Mouse (Mus musculus): ENCODE results near the gene Slc22a23. TPM values are rescaled to one million over a fixed set of nuclear protein-coding genes. Genes with fewer than 3 reads are reported as not detected.

The Slc22a23 gene
- polyA plus RNA-seq, 2 experiments: 9.3 to 21.4 TPM

DNA sequence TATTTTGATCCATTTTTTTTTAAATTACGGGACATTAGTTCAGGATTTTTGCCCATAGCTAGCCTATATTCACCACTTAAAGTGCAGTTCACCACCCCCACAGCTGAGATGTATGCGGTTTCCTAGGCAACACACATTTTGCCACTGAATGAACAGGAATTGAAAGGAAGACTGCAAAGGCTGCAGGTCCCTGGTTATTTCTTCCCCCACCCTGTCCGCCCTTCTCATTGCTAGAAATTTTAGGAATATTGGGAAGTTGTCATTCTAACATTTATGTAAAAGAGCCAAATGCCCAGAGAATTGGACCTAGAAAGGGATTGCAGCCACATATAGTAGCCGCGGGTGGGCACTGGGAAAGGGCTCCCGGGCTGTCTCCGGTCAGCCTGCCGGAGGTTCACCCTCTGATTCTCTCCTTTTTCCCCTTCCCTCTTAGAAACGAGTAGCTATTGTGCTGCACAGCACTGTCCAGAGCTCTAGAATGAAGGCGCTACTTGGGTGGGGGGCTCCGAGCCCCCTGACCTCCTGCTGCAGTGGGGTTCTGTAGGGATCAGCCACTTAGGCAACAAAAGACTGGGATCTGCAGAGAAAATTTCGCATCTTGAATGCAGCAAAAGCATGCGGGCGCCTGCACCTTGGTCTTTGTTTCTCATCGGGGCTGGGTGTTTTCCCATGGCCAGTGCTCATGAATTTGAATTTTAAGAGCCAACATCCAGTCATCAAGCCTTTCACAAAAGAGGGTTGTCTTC is 211.5 kb downstream of the Slc22a23 start:
- Histone ChIP-seq H3K36me3 (replicated peaks; ENCODE audit: control insufficient read depth, insufficient read depth, low read depth) (no peaks in the 10 kb centered on the region), H3K4me2 (ENCODE audit: low read depth) (no peak overlapping the region), H3K27me3 (ENCODE audit: control insufficient read depth, insufficient read depth, low read length) (peaks cover 55% of the 10 kb centered on the region), H3K27ac (no peak overlapping the region), H3K4me1 (replicated peaks; ENCODE audit: control insufficient read depth in 2 of 2, insufficient read depth in 2 of 2, low read length in 1 of 2) (peaks cover 0 to 12% of the 10 kb centered on the region in 2 experiments; a peak in 2 of 4 replicates), H3K9ac (replicated peaks) (no peak overlapping the region), H3K9me3 (ENCODE audit: control insufficient read depth, low read length) (no peaks in the 10 kb centered on the region), H3K4me3 (ENCODE audit: insufficient read depth in 1 of 2, low read depth in 2 of 2, low read length in 2 of 2) (no peak overlapping the region)
- ATAC-seq (ENCODE audit: insufficient read depth) (no peak), DNase-seq (ENCODE audit: low read depth in 3 of 3, low spot score in 3 of 3) (no peak)
- no peak for TF ChIP-seq CTCF (IDR thresholded peaks at IDR 0.05; ENCODE audit: low read depth)
- TF ChIP-seq EP300 (IDR thresholded peaks at IDR 0.05; ENCODE audit: low read depth): no peak
- 13% methylated on average over 15 of the region's 15 CpGs for WGBS (ENCODE audit: insufficient replicate concordance)

DNA sequence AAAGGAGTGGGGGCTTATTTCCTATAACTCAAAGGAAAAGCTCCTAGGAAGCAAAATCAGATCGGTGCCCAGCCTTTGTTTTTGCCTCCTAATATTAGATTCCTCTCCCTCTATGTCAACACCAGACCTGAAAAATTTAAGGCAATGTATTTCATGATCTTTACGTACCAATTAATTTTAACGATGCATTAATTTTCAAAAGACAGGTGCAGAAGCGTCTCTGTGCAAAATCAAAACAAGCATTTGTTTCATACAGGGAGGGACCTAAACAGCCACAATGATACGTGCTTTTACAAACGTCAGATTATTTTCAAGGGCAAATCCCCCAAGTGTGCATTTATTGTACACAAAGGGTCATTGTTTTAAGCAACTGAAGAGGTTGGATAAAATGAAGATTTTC is 212.1 kb downstream of the Slc22a23 start:
- TF ChIP-seq EP300 (IDR thresholded peaks at IDR 0.05; ENCODE audit: low read depth) (no peak), CTCF (IDR thresholded peaks at IDR 0.05; ENCODE audit: low read depth) (no peak)
- peaks cover 55% of the 10 kb centered on the region for H3K27me3 ChIP-seq (ENCODE audit: control insufficient read depth, insufficient read depth, low read length)
- ATAC-seq (ENCODE audit: insufficient read depth): no peak
- H3K9ac ChIP-seq (replicated peaks): no peak overlapping the region
- H3K27ac ChIP-seq: no peak overlapping the region
- 22% methylated on average over 6 of the region's 6 CpGs for WGBS (ENCODE audit: insufficient replicate concordance)
- DNase-seq (ENCODE audit: low read depth in 3 of 3, low spot score in 3 of 3): no peak
- no peak overlapping the region for H3K4me3 ChIP-seq (ENCODE audit: insufficient read depth in 1 of 2, low read depth in 2 of 2, low read length in 2 of 2)
- no peak overlapping the region for H3K4me2 ChIP-seq (ENCODE audit: low read depth)
- no peaks in the 10 kb centered on the region for H3K9me3 ChIP-seq (ENCODE audit: control insufficient read depth, low read length)
- no peaks in the 10 kb centered on the region for H3K36me3 ChIP-seq (replicated peaks; ENCODE audit: control insufficient read depth, insufficient read depth, low read depth)
- peaks cover 0 to 12% of the 10 kb centered on the region in 2 experiments; a peak in 2 of 4 replicates for H3K4me1 ChIP-seq (replicated peaks; ENCODE audit: control insufficient read depth in 2 of 2, insufficient read depth in 2 of 2, low read length in 1 of 2)

DNA sequence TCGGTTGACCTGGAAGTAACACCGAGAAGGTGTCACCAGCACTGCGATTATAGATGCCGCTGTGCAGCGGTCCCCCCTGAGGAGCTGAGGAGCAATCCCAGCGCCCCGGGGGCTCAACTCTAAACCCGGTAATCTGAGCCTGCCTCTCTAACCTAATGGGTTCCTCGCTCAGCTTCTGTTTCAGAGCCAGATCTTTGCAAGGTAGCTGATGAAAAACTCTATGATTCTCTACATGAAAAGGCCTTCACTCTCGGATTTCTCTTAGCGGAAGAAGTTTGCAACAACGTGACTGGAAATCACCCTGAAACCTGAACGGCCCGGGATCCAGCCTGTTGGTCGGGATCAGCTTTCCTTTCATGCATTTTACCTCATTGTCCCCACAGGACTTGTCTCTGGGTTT is 212.7 kb downstream of the Slc22a23 start:
- Histone ChIP-seq H3K9me3 (ENCODE audit: control insufficient read depth, low read length) (no peaks in the 10 kb centered on the region), H3K36me3 (replicated peaks; ENCODE audit: control insufficient read depth, insufficient read depth, low read depth) (no peaks in the 10 kb centered on the region), H3K4me2 (ENCODE audit: low read depth) (no peak overlapping the region), H3K27ac (no peak overlapping the region), H3K4me1 (replicated peaks; ENCODE audit: control insufficient read depth in 2 of 2, insufficient read depth in 2 of 2, low read length in 1 of 2) (peaks cover 0 to 12% of the 10 kb centered on the region in 2 experiments; a peak in 2 of 4 replicates), H3K9ac (replicated peaks) (no peak overlapping the region), H3K27me3 (ENCODE audit: control insufficient read depth, insufficient read depth, low read length) (peaks cover 55% of the 10 kb centered on the region), H3K4me3 (ENCODE audit: insufficient read depth in 1 of 2, low read depth in 2 of 2, low read length in 2 of 2) (no peak overlapping the region)
- TF ChIP-seq EP300 (IDR thresholded peaks at IDR 0.05; ENCODE audit: low read depth): no peak
- TF ChIP-seq CTCF (IDR thresholded peaks at IDR 0.05; ENCODE audit: low read depth): no peak
- DNase-seq (ENCODE audit: low read depth in 3 of 3, low spot score in 3 of 3): no peak
- 2% methylated on average over 15 of the region's 15 CpGs for whole genome bisulfite sequencing (ENCODE audit: insufficient replicate concordance)
- no peak for ATAC-seq (ENCODE audit: insufficient read depth)

- peak overlapping the region in 1 of 2 experiments; percentile 19; a peak in 1 of 4 replicates for H3K4me3 ChIP-seq (ENCODE audit: insufficient read depth in 1 of 2, low read depth in 2 of 2, low read length in 2 of 2)
- WGBS (ENCODE audit: insufficient replicate concordance): 1% methylated on average over 10 of the region's 10 CpGs
- DNase-seq (ENCODE audit: low read depth in 3 of 3, low spot score in 3 of 3) (no peak), ATAC-seq (ENCODE audit: insufficient read depth) (no peak)
- no peak overlapping the region for H3K27ac ChIP-seq
- TF ChIP-seq CTCF (IDR thresholded peaks at IDR 0.05; ENCODE audit: low read depth) (no peak), EP300 (IDR thresholded peaks at IDR 0.05; ENCODE audit: low read depth) (no peak)
- peaks cover 0 to 12% of the 10 kb centered on the region in 2 experiments; a peak in 2 of 4 replicates for H3K4me1 ChIP-seq (replicated peaks; ENCODE audit: control insufficient read depth in 2 of 2, insufficient read depth in 2 of 2, low read length in 1 of 2)
- peaks cover 56% of the 10 kb centered on the region for H3K27me3 ChIP-seq (ENCODE audit: control insufficient read depth, insufficient read depth, low read length)
- no peak overlapping the region for H3K9ac ChIP-seq (replicated peaks)
- H3K9me3 ChIP-seq (ENCODE audit: control insufficient read depth, low read length): no peaks in the 10 kb centered on the region
- peak overlapping the region; percentile 51 for H3K4me2 ChIP-seq (ENCODE audit: low read depth)
- H3K36me3 ChIP-seq (replicated peaks; ENCODE audit: control insufficient read depth, insufficient read depth, low read depth): no peaks in the 10 kb centered on the region
Measured at GRCm38 (mm10) chr13:34131708-34132060, 213.3 kb downstream of the Slc22a23 start.

- ATAC-seq (ENCODE audit: insufficient read depth) (peak; percentile 55; the same call in 1 of the 2 replicates), DNase-seq (ENCODE audit: low read depth in 3 of 3, low spot score in 3 of 3) (no peak)
- H3K9ac ChIP-seq (replicated peaks): no peak overlapping the region
- peaks cover 0 to 12% of the 10 kb centered on the region in 2 experiments; a peak in 2 of 4 replicates for H3K4me1 ChIP-seq (replicated peaks; ENCODE audit: control insufficient read depth in 2 of 2, insufficient read depth in 2 of 2, low read length in 1 of 2)
- H3K36me3 ChIP-seq (replicated peaks; ENCODE audit: control insufficient read depth, insufficient read depth, low read depth): no peaks in the 10 kb centered on the region
- H3K4me2 ChIP-seq (ENCODE audit: low read depth): peak overlapping the region; percentile 51
- TF ChIP-seq EP300 (IDR thresholded peaks at IDR 0.05; ENCODE audit: low read depth): no peak
- no peak for TF ChIP-seq CTCF (IDR thresholded peaks at IDR 0.05; ENCODE audit: low read depth)
- H3K27ac ChIP-seq: no peak overlapping the region
- H3K9me3 ChIP-seq (ENCODE audit: control insufficient read depth, low read length): no peaks in the 10 kb centered on the region
- WGBS (ENCODE audit: insufficient replicate concordance): 1% methylated on average over 24 of the region's 24 CpGs
- H3K4me3 ChIP-seq (ENCODE audit: insufficient read depth in 1 of 2, low read depth in 2 of 2, low read length in 2 of 2): peak overlapping the region in 1 of 2 experiments; percentile 19; a peak in 1 of 4 replicates
- peaks cover 58% of the 10 kb centered on the region for H3K27me3 ChIP-seq (ENCODE audit: control insufficient read depth, insufficient read depth, low read length)
Measured at GRCm38 (mm10) chr13:34131011-34131707, 213.8 kb downstream of the Slc22a23 start.

Data from liver, embryonic 14.5 days (tissue).